Mouse (Mus musculus): Measurements from ENCODE around the gene Tldc2.

The Tldc2 gene

DNA sequence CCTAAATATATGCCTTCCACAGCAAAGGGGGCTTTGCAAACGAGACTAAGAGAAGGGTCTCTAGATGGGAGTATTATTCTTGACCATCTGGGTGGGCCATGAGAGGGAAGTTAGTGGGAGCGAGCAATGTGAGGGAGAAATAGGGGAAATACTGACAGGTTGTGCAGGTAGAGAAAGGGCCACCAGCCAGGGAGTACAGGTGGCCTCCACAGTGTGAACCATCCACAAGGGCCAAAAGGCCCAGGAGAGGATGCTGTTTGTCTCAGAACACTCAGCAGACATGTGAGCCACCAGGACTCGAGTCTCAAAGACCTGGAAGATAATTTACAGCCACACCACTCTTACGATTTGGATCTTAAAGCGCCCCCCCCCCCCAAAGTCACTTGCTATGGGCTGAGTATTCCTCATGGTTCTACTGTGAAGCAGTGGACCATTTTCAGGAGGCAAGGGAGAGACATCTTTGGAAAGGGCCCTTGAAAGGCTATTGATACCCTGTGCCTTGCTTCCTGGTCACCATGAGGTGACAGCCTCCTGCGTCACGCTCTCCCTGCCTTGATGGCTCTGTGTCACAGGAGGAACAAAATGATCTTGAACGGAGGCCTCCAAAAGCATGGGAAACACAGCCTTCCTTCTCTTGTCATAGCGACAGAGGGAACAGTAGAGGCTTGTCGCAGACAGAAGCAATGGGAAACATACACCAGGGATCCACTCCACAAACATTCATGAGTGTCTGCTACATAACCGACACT, 26.1 kb upstream of the Tldc2 start:
- DNase-seq (ENCODE audit: low spot score): no peak

DNA sequence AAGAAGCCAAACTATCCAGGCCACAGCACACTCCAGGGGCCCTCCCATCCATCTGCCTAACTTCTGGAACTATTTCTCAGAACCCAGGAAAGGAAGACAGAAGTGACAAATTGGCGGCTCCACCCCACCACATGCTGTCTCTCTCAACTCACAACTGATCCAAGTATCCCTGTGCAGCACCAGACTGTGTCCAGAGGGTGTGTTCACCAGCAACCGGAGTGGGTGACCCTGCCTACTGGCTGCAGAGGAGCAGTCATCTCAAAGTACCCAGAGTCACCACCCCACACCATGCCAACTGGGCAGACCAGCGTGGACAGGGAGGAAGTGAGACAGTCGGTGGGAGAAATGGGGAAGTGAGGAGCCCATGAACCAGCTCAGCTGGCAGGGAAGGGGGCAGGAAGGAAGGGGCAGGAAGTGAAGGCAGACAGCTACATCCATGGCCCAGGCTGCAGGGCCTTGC, 23.6 kb upstream of the Tldc2 start:
- no peak for DNase-seq (ENCODE audit: low spot score)

DNA sequence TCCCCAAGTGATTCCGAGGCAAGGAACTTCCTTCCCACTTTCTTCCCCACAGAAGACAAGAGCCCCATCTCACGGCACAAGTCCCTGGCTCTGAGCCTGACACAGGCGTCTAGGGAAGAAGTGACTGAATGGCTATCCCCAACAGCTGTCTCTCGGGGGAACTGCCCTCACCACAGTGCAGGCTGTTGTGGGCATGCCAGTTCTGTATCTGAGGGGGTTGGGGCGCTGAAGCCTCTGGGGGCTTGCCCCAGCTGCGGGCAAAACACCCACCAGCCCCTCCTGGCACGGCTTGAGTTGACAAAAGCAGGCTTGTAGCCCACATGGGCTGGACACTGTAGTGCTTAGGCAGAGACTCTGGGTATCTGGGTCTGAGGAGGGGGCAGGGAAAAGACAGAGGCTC, 22.7 kb upstream of the Tldc2 start:
- DNase-seq (ENCODE audit: low spot score): no peak

DNA sequence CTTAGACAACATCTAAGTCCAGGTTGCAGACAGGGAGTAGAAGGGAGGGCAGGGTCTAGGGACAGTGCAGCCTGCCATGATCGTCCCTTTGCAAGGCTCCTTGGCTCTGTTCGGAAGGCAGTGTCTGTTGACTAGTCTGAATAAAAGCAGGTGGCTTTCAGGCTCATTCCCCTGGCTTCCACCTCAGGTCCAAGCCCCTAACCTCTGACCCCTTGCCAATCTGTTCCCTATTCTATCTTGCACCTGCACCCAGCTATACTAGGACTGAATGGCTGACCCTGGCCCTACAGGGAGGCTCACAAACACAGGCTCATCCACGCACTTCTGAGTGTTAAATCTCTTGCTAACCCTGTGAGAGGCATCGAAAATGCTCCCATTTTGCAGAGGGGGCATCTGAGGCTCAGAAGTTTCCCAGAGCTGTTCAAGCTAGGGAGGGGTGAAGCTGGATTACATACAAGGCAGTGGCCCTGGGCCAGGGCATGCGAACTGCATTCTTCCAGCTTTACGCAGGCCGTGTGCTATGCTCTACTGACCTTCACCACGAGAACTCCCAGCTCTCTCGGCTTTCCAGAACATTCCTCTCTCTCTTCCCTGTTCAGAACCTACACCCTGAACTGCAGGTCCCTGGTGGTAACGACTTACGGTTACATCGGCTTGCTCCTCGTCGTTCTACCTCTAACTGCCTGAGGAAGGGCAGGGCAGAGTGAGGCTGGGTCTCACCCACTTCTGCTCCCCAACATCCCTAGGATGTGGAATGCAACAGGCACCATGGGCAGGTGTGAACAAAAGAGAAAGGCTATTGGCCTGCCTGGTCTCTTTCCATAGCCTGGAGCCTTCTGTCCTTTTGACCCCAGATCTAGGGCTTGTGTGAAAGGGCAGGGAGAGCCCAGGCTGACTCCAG, 21.6 kb upstream of the Tldc2 start:
- DNase-seq (ENCODE audit: low spot score): peak; percentile 50

DNA sequence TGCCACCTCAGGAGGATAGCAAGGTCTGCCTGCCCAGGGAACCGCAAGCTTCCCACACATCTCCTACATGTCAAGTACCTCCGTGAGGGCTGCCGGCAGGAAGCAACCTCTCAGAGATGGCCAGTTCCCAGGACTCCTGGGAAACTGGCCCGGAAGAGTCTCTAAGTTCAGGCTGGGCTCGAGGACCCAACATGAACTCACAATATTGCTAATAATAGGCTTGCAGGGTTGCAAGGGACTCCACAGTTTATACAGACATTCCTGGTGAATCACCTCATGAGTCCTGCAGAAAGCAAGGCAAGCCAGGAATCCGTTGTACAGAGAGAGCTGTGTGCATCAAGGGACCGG, 21.0 kb upstream of the Tldc2 start:
- DNase-seq (ENCODE audit: low spot score): no peak

DNA sequence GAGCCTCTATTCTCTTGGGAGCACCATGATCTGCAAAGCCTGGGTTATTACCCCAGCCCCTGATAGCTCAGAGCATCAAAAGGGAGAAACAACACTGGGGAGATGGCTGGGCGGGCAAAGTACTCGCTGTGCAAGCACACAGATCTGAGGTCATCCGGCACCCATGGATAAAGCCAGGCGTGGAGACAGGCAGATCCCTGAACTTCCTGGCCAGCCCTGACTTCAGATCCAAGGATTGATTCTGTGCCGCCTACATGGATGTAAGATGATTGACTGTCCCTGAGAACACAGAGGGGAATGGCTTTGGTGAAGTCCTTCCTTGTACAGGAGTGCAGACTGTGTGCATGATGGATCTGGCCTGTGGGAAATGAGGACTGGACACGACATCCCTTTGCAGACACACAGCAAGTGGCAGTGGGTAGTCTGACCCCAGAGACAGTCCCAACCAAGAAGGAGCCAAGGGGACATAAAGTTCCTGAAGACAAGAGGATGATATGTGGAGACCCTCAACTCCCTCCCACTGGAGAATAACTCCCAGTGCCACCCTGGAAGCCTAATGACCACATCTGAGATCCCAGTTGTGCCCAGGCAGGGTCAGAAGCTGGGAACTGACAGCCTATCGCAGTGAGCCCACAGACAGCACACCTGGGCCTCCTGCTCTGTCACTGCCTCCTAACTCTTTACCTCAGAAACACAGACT, 20.0 kb upstream of the Tldc2 start:
- DNase-seq (ENCODE audit: low spot score): no peak

DNA sequence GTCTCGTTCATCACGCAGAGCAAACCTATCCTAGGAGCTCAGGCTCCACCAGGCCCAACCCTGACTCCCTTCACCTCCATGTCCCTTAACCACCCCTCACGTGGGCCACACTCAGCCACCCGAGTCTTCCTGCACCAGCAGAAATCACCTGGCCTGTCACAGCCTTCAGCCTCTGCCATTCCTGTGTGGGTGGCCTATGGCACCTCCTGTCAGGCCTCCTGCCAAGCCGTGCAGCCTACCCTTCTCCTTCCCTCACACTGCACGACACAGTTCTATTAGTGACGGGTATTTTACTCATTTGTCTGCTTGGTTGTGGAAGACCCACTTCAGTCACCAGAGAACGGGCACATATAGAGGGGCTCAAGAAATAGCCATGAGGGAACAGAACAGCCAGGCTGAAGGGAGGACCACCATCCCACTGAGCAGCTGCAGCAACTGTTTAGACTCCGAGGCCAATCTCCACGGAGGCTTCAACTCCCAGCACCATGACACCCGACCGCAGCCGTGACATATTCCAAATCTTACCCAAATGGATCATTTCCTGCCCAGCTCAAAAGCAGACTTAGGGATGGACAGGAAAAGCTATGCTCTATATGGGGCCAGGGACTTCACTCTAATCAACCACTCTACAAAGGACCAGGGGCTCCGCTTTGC, 18.0 kb upstream of the Tldc2 start:
- DNase-seq (ENCODE audit: low spot score): no peak

DNA sequence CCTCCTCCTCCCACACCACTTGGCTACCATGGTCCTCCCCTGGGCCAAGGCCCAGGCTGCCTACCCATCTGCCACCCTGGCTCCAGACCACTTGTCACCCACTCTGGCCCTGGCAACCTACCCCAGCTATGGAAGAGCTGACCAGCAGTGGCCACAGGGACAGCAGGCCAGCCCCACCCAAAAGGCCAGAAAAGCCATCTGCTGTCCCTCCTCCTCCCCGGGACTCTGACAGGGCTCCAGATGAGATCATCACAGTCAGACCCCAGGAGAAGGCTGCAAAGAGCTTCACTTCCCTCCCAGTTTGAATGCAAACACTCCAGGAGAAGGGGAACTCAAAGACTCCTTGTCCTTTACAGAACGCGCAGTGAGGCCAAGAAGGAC, 17.5 kb upstream of the Tldc2 start:
- no peak for DNase-seq (ENCODE audit: low spot score)

DNA sequence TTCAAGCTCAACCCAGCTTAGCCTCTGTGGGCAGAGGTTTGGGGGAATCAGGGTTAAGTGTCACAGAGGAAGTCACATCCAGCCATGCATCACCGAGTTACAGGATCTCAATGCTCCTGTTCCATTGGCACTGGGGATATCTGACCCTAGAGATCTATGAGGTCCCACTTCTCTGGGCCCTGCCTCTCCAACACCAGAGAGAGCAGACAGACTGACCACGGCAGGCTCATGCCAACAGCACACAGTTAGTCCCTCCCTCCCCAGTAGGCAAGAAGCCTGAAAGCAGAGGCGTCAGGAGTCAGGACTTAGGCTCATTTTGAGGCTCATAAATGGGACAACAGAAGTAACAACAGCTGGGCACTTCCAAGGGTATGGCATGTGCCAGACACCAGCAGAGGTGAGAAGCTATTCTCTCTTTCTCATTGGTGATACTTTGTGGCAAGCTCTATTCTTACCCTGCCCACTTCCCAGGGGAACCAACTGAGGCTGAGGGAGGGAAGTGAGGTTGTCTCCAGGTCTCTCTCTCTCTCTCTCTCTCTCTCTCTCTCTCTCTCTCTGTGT, 17.0 kb upstream of the Tldc2 start:
- DNase-seq (ENCODE audit: low spot score): no peak

DNA sequence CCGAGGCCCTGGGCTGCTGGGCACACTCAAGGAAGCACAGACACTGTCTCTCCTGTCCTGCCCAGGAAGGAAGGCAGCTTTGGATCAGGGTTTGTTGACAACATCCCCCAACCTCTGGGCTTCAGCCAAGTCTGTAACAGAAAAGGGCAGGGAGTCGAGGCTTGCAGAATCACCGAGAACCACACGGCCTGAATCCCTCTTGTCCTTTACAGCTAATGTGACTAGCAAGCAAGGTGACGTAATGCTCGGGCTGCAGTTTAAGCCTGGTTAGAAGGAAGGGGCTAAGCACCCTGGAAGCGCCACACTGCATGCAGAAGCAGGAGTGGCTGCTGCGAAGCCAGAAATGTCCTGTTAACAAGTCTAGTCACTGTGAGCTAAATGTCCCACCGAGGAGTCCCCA, 16.5 kb upstream of the Tldc2 start:
- no peak for DNase-seq (ENCODE audit: low spot score)

DNA sequence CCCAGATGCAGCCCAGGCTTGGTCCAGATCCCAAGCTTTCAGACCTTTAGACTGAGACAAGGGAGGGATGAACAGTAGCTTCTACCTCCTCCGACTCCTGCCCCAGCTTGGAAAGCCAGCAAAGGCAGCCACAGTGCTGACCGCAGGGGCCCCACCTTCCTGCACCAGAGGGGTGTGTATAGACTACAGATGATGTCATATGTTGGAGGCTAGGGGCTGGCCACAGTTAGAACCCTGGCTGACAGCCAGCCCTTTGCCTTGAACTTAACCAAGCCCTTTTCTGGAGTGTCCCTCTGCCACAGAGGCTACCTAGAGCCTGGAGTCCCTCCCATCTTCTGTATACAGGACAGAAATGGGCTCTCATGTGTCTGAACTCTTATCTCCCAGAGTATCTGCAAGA, 15.3 kb upstream of the Tldc2 start:
- DNase-seq (ENCODE audit: low spot score): peak; percentile 60

DNA sequence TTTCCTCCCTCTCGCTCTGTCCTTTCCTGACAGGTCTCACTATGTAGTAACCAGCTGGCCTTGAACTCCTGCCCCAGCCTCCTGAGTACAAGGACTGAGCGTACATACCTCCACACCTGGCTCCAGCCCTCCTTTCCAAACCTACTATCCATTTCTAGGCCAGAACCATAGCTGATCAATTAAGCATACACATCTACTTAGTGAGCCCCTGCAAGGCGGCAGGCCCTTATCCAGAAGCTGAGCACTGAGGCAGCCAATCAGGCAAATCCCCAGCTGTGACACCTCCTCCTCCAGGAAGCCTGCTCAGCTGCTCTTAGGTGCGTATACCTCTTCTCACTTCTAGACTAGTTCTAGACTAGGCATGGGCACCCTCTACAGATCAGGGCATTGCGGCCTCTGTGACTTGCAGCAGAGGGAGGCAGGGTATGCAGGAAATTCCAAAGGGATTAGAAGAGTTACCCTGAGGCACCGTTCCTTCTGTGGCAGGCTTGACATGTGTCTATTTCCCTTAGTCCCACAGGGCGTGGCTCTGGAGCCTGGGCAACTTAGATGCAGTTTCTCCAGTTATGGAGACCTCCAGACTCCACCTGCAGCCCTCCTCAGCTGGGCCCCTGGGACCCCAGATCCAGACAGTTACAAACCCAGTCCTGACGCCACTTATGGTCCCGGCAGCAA, 14.4 kb upstream of the Tldc2 start:
- no peak for DNase-seq (ENCODE audit: low spot score)

DNA sequence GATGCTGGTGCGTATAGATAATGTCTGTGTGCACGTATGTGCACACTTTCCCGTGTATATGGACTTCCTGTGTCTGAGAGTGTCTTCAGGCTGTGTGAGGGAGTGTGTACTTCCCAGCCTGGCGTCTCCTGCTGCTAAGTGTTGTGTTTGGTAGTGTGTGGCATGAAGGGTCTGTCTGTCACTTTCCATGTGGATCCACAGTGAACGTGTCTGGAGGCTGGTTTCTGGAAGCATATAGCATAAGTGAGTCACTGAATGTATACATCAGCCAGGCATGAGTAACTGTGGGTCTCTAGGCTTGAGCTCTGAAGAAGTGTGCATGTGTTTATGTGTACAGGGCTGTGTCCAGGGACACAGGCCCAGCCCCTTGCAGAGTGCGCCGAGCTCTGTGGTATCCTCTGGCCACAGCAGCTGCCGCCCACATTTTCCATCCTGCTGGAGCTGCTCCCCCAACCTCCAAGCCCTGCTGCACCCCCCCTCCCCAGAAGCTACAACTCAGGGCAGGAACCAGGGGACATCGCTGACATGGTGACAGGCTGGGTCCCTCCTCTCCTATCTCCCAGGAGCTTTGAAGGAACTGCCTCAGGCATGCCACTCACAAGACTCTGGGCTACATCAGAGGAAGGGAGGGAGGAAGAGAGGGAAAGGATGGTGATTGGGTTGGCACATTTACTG, 13.3 kb upstream of the Tldc2 start:
- DNase-seq (ENCODE audit: low spot score): no peak

DNA sequence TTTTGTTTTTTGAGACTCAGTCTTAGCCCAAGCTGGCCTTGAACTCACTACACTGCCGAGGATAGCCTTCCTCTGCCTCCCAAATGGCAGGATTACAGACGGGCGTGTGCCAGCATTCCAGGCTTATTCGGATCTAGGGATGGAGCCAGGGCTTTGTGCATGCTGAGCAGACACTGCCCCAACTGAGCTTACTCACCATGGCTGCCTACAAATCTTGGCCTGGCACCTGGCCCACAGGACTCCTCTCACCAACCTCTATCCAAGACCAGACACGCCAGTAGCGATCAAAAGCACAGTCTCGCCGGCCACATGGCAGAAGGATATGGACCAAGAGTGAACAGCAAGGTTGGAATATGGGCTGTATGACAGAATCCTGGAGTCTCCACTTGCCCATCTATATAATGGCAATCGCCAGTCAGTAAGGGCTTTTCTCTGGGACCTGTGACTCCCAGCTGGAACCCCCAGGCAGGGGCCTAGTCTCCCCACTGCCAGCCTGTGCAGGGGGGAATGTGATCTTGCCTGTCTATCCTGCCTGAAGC, 12.6 kb upstream of the Tldc2 start:
- DNase-seq (ENCODE audit: low spot score): peak; percentile 39

DNA sequence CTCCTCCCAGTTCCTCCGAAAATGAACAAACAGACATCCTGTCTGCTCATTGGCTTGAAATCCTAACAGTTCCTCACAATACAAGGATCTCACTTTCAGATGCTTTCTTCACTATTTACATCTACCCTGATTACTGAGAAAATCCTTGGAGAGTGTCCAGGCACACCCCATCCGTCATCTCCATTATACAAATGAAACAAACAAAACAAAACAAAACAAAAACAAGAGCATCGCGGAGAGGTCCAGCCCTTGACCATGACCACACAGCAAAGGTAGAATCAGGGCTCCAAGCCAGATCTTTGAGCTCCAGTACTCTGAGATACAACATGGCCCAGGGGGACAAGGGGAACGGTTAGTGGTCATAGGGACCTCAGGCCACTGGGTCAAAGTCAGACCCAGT, 12.1 kb upstream of the Tldc2 start:
- DNase-seq (ENCODE audit: low spot score): no peak

DNA sequence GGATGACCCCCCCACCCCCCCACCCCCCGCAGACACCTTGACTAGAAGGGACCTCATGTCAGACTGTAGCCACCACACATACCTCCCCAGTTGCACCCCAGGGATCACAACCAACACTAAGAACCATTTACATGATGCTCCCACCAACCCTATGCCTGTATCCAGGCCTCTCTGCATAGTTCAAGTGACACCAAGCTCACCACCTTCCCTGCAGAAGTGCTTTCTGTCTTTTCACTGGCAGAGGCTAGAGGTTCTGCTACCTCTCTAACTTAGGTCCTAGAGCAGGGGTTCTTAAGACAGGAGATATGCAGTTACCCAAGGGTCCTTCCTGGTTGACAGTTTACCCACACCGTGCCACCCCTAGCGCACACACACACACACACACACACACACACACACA, 11.6 kb upstream of the Tldc2 start:
- no peak for DNase-seq (ENCODE audit: low spot score)

DNA sequence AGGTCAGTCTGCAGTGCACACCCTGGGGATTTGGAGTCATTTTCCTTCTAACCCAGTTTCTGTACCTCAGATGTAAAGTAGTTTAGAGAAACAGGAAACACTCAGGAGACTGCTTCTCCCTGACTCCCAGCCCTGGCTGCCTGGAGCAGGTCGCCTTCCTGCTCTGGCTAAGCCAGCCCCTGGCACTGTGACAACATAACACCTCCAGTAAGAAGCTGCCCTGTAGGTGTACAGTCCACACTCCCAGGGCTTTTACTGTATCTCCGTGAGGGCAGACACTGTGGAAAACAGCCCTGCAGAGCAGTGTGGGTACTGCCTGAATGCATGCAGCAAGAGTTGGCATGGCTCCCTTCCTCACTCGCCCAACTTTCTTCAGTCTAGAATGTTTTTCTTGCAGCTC, 11.2 kb upstream of the Tldc2 start:
- no peak for DNase-seq (ENCODE audit: low spot score)

DNA sequence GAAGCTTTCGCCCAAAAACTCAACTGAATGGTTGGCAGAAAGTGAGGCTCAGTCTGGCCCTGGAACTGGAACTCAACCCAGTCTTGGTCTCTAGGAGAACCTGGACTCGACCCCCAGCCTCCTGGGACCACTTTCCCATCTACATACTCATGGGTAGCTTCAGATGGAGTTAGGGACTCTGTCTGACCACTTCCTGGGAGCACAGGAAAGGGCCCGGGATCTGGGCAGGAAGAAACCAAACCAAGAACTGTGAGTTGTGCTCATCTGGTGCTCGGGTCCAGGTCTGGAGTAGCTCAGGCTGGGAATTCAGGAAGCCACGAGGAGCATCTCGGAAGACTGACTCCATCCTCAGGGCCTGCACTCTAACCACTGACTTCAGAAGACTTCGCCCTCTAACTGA, 10.3 kb upstream of the Tldc2 start:
- DNase-seq (ENCODE audit: low spot score): no peak

DNA sequence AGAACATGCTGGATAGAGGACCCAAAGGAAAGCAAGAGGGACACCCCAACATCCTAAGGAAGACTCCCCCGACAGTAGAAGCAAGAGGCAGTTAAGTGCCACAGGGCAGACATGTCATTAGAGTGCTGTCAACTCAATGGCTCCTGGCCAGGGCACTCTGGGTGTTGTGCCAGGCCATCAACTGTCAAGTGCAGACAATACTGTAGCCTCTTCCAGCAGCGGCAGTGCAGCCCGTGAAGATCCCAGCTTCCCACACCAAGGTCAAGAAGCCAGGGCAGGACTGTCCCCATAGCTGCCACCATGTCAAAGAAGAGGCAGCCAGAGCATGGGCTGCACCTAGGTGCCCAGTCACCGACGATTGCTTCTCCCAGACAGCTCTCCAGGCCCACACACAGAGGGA, 9.7 kb upstream of the Tldc2 start:
- DNase-seq (ENCODE audit: low spot score): no peak

DNA sequence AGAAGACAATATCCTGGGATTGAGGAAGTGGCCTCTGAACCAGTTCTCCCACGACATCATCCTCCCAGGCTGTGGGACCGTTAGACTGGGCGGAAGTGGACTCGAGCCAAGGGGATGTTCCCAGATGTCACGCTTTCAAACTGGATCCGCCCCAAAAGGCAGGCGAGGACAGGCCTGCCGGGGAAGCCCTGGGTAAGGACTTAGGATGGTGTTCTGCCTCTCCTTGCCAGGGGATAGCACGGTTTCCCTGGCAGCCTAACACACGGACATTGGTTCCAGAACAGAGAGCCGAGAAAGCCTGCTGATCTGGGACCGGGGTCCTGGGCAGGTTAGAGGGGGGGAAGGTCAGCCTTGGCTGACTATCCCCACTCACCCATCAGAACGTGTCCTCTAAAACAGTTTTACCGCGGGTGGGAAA, 9.2 kb upstream of the Tldc2 start:
- peak; percentile 77 for DNase-seq (ENCODE audit: low spot score)
